Mouse (Mus musculus) myocyte (in vitro differentiated cells): ENCODE results near the gene Golt1b.

Source experiments
- CEBPB ChIP-seq: IDR thresholded peaks from 2 replicates; pipeline ENCODE4 v1.6.1; 2011; ENCODE audit warnings: mild to moderate bottlenecking, moderate library complexity; ENCODE audit not compliant: poor library complexity, insufficient read depth, severe bottlenecking
- E2F4 ChIP-seq: IDR thresholded peaks from one replicate; pipeline ENCODE4 v1.6.1; 2011; ENCODE audit warnings: mild to moderate bottlenecking, control low read depth, moderate library complexity; ENCODE audit not compliant: insufficient read depth
- MAX ChIP-seq: IDR thresholded peaks from one replicate; pipeline ENCODE4 v1.6.1; 2011; ENCODE audit warnings: low read depth, mild to moderate bottlenecking, control low read depth
- MYOG ChIP-seq, 3 experiments: IDR thresholded peaks; one replicate each; pipeline ENCODE4 v1.6.1; 2011; ENCODE audit warnings: control low read depth in 2 of 3, low read depth in 2 of 3, mild to moderate bottlenecking in 2 of 3; ENCODE audit not compliant: insufficient read length in 2 of 3, control insufficient read depth in 1 of 3, insufficient read depth in 1 of 3
- POLR2A ChIP-seq: IDR thresholded peaks from one replicate; pipeline ENCODE4 v1.6.1; 2011; ENCODE audit warnings: low read depth, mild to moderate bottlenecking, control low read depth, moderate library complexity; ENCODE audit not compliant: insufficient read length
- POLR2AphosphoS2 ChIP-seq: IDR thresholded peaks from one replicate; pipeline ENCODE4 v1.6.1; 2011; ENCODE audit warnings: low read depth, control low read depth; ENCODE audit not compliant: insufficient read length
- TCF3 ChIP-seq: IDR thresholded peaks from one replicate; pipeline ENCODE4 v1.6.1; 2011; ENCODE audit warnings: low read depth, control low read depth; ENCODE audit not compliant: insufficient read length
- USF1 ChIP-seq: IDR thresholded peaks from one replicate; pipeline ENCODE4 v1.6.1; 2011; ENCODE audit warnings: low read depth, mild to moderate bottlenecking, control low read depth, moderate library complexity

- TF ChIP-seq POLR2A: no peak
- no peak for TF ChIP-seq E2F4
- TF ChIP-seq CEBPB: no peak
- TF ChIP-seq MAX: no peak
- TF ChIP-seq USF1: no peak
- no peak for TF ChIP-seq MYOG (IDR thresholded peaks at IDR 0.05; ENCODE audit: control insufficient read depth in 1 of 3, insufficient read depth in 1 of 3, insufficient read length in 2 of 3, low read depth in 2 of 3)
- TF ChIP-seq POLR2AphosphoS2: no peak
- TF ChIP-seq TCF3: no peak
Observed at GRCm38 (mm10) chr6:142414597-142414996, 27.6 kb downstream of the Golt1b start.
